Mouse (Mus musculus): ENCODE measurements around the gene Marco.

- TF ChIP-seq CTCF (IDR thresholded peaks at IDR 0.05) (no peak), EP300 (IDR thresholded peaks at IDR 0.05) (peak; percentile 80)
Measured at GRCm38 (mm10) chr1:120529881-120530280, 25.1 kb upstream of the Marco start.

Data from lung, postnatal 0 days (tissue).